Mouse (Mus musculus): ENCODE measurements at regions not wholly inside any gene's neighbourhood (a gene's known extent, or its start where the extent isn't known, plus 50 kb on each side); places are given as distances from the start of the nearest gene placed in this dataset.
"Not testable (repeated sequence)": the region's sequence is repeated elsewhere in the genome, so short reads cannot be mapped to it uniquely, and the experiment has no call there.

- no peak for DNase-seq (ENCODE audit: low spot score)
- Histone ChIP-seq H3K4me1 (replicated peaks; ENCODE audit: control insufficient read depth, insufficient read depth, low read length) (no peaks in the 10 kb centered on the region), H3K36me3 (ENCODE audit: control insufficient read depth, insufficient read depth, low read length) (no peaks in the 10 kb centered on the region), H3K4me2 (ENCODE audit: low read length) (no peak overlapping the region), H3K9me3 (ENCODE audit: control insufficient read depth, low read length) (no peaks in the 10 kb centered on the region), H3K4me3 (ENCODE audit: low read depth, low read length) (no peak overlapping the region), H3K9ac (ENCODE audit: low read length) (no peak overlapping the region), H3K27me3 (replicated peaks; ENCODE audit: control insufficient read depth, insufficient read depth, low read length) (no peaks in the 10 kb centered on the region), H3K27ac (ENCODE audit: low read depth) (no peak overlapping the region)
- ATAC-seq (replicated peaks; ENCODE audit: low FRiP score, low TSS enrichment, low read depth): no peak
- 64% methylated on average over 1 of the region's 1 CpGs for WGBS
These were observed 158.4 kb upstream of the Gm21293 start for GRCm38 (mm10) chr10:103984287-103984956.

- Histone ChIP-seq H3K27ac (ENCODE audit: low read depth) (no peak overlapping the region), H3K4me2 (ENCODE audit: low read length) (no peak overlapping the region), H3K36me3 (ENCODE audit: control insufficient read depth, insufficient read depth, low read length) (no peaks in the 10 kb centered on the region), H3K4me1 (replicated peaks; ENCODE audit: control insufficient read depth, insufficient read depth, low read length) (no peaks in the 10 kb centered on the region), H3K4me3 (ENCODE audit: low read depth, low read length) (no peak overlapping the region), H3K27me3 (replicated peaks; ENCODE audit: control insufficient read depth, insufficient read depth, low read length) (no peaks in the 10 kb centered on the region), H3K9ac (ENCODE audit: low read length) (no peak overlapping the region), H3K9me3 (ENCODE audit: control insufficient read depth, low read length) (no peaks in the 10 kb centered on the region)
- ATAC-seq (replicated peaks; ENCODE audit: low FRiP score, low TSS enrichment, low read depth) (no peak), DNase-seq (ENCODE audit: low spot score) (no peak)
These were observed 123.2 kb upstream of the Gm21293 start for GRCm38 (mm10) chr10:104019540-104019939.

- no peak overlapping the region for H3K4me3 ChIP-seq (ENCODE audit: low read depth, low read length)
- H3K9ac ChIP-seq (ENCODE audit: low read length): no peak overlapping the region
- H3K9me3 ChIP-seq (ENCODE audit: control insufficient read depth, low read length): no peaks in the 10 kb centered on the region
- H3K36me3 ChIP-seq (ENCODE audit: control insufficient read depth, insufficient read depth, low read length): no peaks in the 10 kb centered on the region
- DNase-seq (ENCODE audit: low spot score) (no peak), ATAC-seq (replicated peaks; ENCODE audit: low FRiP score, low TSS enrichment, low read depth) (no peak)
- H3K27ac ChIP-seq (ENCODE audit: low read depth): no peak overlapping the region
- no peak overlapping the region for H3K4me2 ChIP-seq (ENCODE audit: low read length)
- no peaks in the 10 kb centered on the region for H3K27me3 ChIP-seq (replicated peaks; ENCODE audit: control insufficient read depth, insufficient read depth, low read length)
- H3K4me1 ChIP-seq (replicated peaks; ENCODE audit: control insufficient read depth, insufficient read depth, low read length): no peaks in the 10 kb centered on the region
These were observed 121.2 kb upstream of the Gm21293 start for GRCm38 (mm10) chr10:104021593-104021992.

GRCm38 (mm10) chr10:104028162-104028561 is 114.6 kb upstream of the Gm21293 start:
- no peaks in the 10 kb centered on the region for H3K4me1 ChIP-seq (replicated peaks; ENCODE audit: control insufficient read depth, insufficient read depth, low read length)
- no peak overlapping the region for H3K27ac ChIP-seq (ENCODE audit: low read depth)
- no peaks in the 10 kb centered on the region for H3K27me3 ChIP-seq (replicated peaks; ENCODE audit: control insufficient read depth, insufficient read depth, low read length)
- H3K4me2 ChIP-seq (ENCODE audit: low read length): no peak overlapping the region
- no peaks in the 10 kb centered on the region for H3K36me3 ChIP-seq (ENCODE audit: control insufficient read depth, insufficient read depth, low read length)
- WGBS: 36% methylated on average over 1 of the region's 1 CpGs
- DNase-seq (ENCODE audit: low spot score) (no peak), ATAC-seq (replicated peaks; ENCODE audit: low FRiP score, low TSS enrichment, low read depth) (no peak)
- no peak overlapping the region for H3K4me3 ChIP-seq (ENCODE audit: low read depth, low read length)
- H3K9me3 ChIP-seq (ENCODE audit: control insufficient read depth, low read length): no peaks in the 10 kb centered on the region
- H3K9ac ChIP-seq (ENCODE audit: low read length): no peak overlapping the region

- no peak for ATAC-seq (replicated peaks; ENCODE audit: low FRiP score, low TSS enrichment, low read depth)
- no peak for DNase-seq (ENCODE audit: low spot score)
These were observed 110.0 kb upstream of the Gm21293 start for GRCm38 (mm10) chr10:104032771-104033170.

GRCm38 (mm10) chr10:104041729-104042386 is 100.9 kb upstream of the Gm21293 start:
- not testable (repeated sequence) for H3K4me1 ChIP-seq (replicated peaks; ENCODE audit: control insufficient read depth, insufficient read depth, low read length); H3K4me3 ChIP-seq (ENCODE audit: low read depth, low read length); H3K27ac ChIP-seq (ENCODE audit: low read depth); H3K9ac ChIP-seq (ENCODE audit: low read length); H3K4me2 ChIP-seq (ENCODE audit: low read length); H3K27me3 ChIP-seq (replicated peaks; ENCODE audit: control insufficient read depth, insufficient read depth, low read length); DNase-seq (ENCODE audit: low spot score); ATAC-seq (replicated peaks; ENCODE audit: low FRiP score, low TSS enrichment, low read depth); H3K9me3 ChIP-seq (ENCODE audit: control insufficient read depth, low read length); H3K36me3 ChIP-seq (ENCODE audit: control insufficient read depth, insufficient read depth, low read length)
- WGBS: 90% methylated on average over 2 of the region's 2 CpGs

More at GRCm38 (mm10) chr10:104032771-104033170, 110.0 kb upstream of the Gm21293 start:
- H3K4me1 ChIP-seq (replicated peaks; ENCODE audit: control insufficient read depth, insufficient read depth, low read length): no peaks in the 10 kb centered on the region
- no peaks in the 10 kb centered on the region for H3K9me3 ChIP-seq (ENCODE audit: control insufficient read depth, low read length)
- H3K4me3 ChIP-seq (ENCODE audit: low read depth, low read length): no peak overlapping the region
- H3K4me2 ChIP-seq (ENCODE audit: low read length): no peak overlapping the region
- no peaks in the 10 kb centered on the region for H3K27me3 ChIP-seq (replicated peaks; ENCODE audit: control insufficient read depth, insufficient read depth, low read length)
- no peak overlapping the region for H3K27ac ChIP-seq (ENCODE audit: low read depth)
- no peak overlapping the region for H3K9ac ChIP-seq (ENCODE audit: low read length)
- no peaks in the 10 kb centered on the region for H3K36me3 ChIP-seq (ENCODE audit: control insufficient read depth, insufficient read depth, low read length)
- 74% methylated on average over 3 of the region's 3 CpGs for WGBS

GRCm38 (mm10) chr10:104042387-104042775 is 100.4 kb upstream of the Gm21293 start:
- Histone ChIP-seq H3K4me3 (ENCODE audit: low read depth, low read length) (no peak overlapping the region), H3K9ac (ENCODE audit: low read length) (no peak overlapping the region), H3K4me2 (ENCODE audit: low read length) (no peak overlapping the region), H3K4me1 (replicated peaks; ENCODE audit: control insufficient read depth, insufficient read depth, low read length) (no peaks in the 10 kb centered on the region), H3K27ac (ENCODE audit: low read depth) (no peak overlapping the region), H3K36me3 (ENCODE audit: control insufficient read depth, insufficient read depth, low read length) (no peaks in the 10 kb centered on the region), H3K27me3 (replicated peaks; ENCODE audit: control insufficient read depth, insufficient read depth, low read length) (no peaks in the 10 kb centered on the region), H3K9me3 (ENCODE audit: control insufficient read depth, low read length) (no peaks in the 10 kb centered on the region)
- ATAC-seq (replicated peaks; ENCODE audit: low FRiP score, low TSS enrichment, low read depth) (no peak), DNase-seq (ENCODE audit: low spot score) (no peak)
- WGBS: 74% methylated on average over 1 of the region's 1 CpGs

GRCm38 (mm10) chr10:104043569-104043968 is 99.2 kb upstream of the Gm21293 start:
- no peaks in the 10 kb centered on the region for H3K36me3 ChIP-seq (ENCODE audit: control insufficient read depth, insufficient read depth, low read length)
- no peak overlapping the region for H3K27ac ChIP-seq (ENCODE audit: low read depth)
- no peak overlapping the region for H3K4me3 ChIP-seq (ENCODE audit: low read depth, low read length)
- DNase-seq (ENCODE audit: low spot score) (no peak), ATAC-seq (replicated peaks; ENCODE audit: low FRiP score, low TSS enrichment, low read depth) (no peak)
- H3K4me1 ChIP-seq (replicated peaks; ENCODE audit: control insufficient read depth, insufficient read depth, low read length): no peaks in the 10 kb centered on the region
- 74% methylated on average over 1 of the region's 1 CpGs for WGBS
- no peak overlapping the region for H3K9ac ChIP-seq (ENCODE audit: low read length)
- no peaks in the 10 kb centered on the region for H3K9me3 ChIP-seq (ENCODE audit: control insufficient read depth, low read length)
- H3K27me3 ChIP-seq (replicated peaks; ENCODE audit: control insufficient read depth, insufficient read depth, low read length): no peaks in the 10 kb centered on the region
- H3K4me2 ChIP-seq (ENCODE audit: low read length): no peak overlapping the region
